Mouse (Mus musculus) cerebellum, adult 2 months (tissue): Measurements from ENCODE around the gene Baiap2l1. TPM values are rescaled to one million over a fixed set of nuclear protein-coding genes. Genes with fewer than 3 reads are reported as not detected.
A peak's percentile ranks its signal among the peaks of the same experiment; 100 is the strongest.

Experiments
- DNase-seq, 2 experiments: peaks; one replicate each; pipeline ENCODE4 v3.0.0; 2021
- H3K27ac ChIP-seq: fragments of 200-500 bp; 2 replicates; pipeline ENCODE4 v1.5.1; 2012; ENCODE audit warnings: low read length, control low read depth, inconsistent platforms; ENCODE audit not compliant: insufficient read depth
- H3K27me3 ChIP-seq: fragments of 200-500 bp; 2 replicates; pipeline ENCODE4 v1.6.1; 2012; ENCODE audit warnings: inconsistent platforms, mild to moderate bottlenecking, low read length, moderate library complexity; ENCODE audit not compliant: control insufficient read depth, insufficient read depth
- H3K4me1 ChIP-seq: fragments of 200-500 bp; 2 replicates; pipeline ENCODE4 v1.6.1; 2011; ENCODE audit warnings: low read length; ENCODE audit not compliant: control insufficient read depth, insufficient read depth
- H3K4me3 ChIP-seq: fragments of 200-500 bp; replicated peaks from 2 replicates; pipeline ENCODE3; 2011; ENCODE audit warnings: mild to moderate bottlenecking, low read depth, low read length, control low read depth; ENCODE audit not compliant: insufficient read depth
- CTCF ChIP-seq: fragments of 200-500 bp; IDR thresholded peaks from 2 replicates; pipeline ENCODE4 v1.5.1; 2011; ENCODE audit warnings: low read depth, mild to moderate bottlenecking, control low read depth, low read length, moderate library complexity, borderline replicate concordance; ENCODE audit not compliant: insufficient read depth
- POLR2A ChIP-seq: fragments of 200-500 bp; IDR thresholded peaks from 2 replicates; pipeline ENCODE4 v1.6.1; 2011; ENCODE audit warnings: low read length, control low read depth, borderline replicate concordance; ENCODE audit not compliant: insufficient read depth
- WGBS: fragments of 180-500 bp; shearing (Covaris S2); methylation state at CpG from one replicate; pipeline ENCODE4 v1.1.7; 2018; 5-methylcytosine and 5-hydroxymethylcytosine counted together
- polyA plus RNA-seq: library from polyadenylated mRNA; depleted of rRNA; stranded (reverse); fragments of >200 nt; gene quantifications from 2 replicates; pipeline ENCODE4 v1.2.3, GENCODE M21; 2012

Baiap2l1 gene
- polyA plus RNA-seq, 1 experiment: 0.34 TPM

GRCm38 (mm10) chr5:144360346-144360745 lies 2.4 kb upstream of the Baiap2l1 start:
- H3K27ac ChIP-seq: no peak overlapping the region
- TF ChIP-seq POLR2A (no peak), CTCF (no peak)
- peak; percentile 12 to 62 for DNase-seq
- H3K27me3 ChIP-seq: no peaks in the 10 kb centered on the region
- WGBS: 7% methylated on average over 6 of the region's 6 CpGs
- H3K4me3 ChIP-seq: no peak overlapping the region
- H3K4me1 ChIP-seq: no peaks in the 10 kb centered on the region

- Histone ChIP-seq H3K4me3 (no peak overlapping the region), H3K4me1 (no peaks in the 10 kb centered on the region), H3K27me3 (no peaks in the 10 kb centered on the region), H3K27ac (no peak overlapping the region)
- TF ChIP-seq POLR2A (no peak), CTCF (no peak)
- WGBS: 87% methylated on average over 6 of the region's 6 CpGs
- no peak for DNase-seq
These were observed 2.0 kb upstream of the Baiap2l1 start for GRCm38 (mm10) chr5:144359886-144360285.

DNA sequence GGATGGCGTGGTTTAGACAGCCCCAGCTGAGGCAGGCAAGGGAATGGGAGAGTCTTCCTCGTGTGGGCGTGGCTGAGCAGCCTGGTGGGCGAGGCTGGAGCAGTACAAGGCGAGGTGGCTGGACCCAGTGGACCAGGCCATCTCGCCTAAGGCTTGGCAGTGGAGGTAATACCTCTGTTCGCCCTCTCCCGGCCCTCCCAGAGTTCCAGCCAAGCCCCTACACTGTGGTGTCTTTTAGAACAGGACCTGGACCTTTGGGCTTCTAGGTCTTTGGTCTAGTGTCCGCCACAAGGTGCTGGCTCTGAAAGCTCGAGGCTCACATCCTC lies 643 bp upstream of the Baiap2l1 start:
- Histone ChIP-seq H3K4me1 (no peaks in the 10 kb centered on the region), H3K4me3 (peak overlapping the region; percentile 54), H3K27ac (no peak overlapping the region), H3K27me3 (no peaks in the 10 kb centered on the region)
- no peak for DNase-seq
- TF ChIP-seq POLR2A (no peak), CTCF (no peak)
- WGBS: 22% methylated on average over 10 of the region's 10 CpGs

DNA sequence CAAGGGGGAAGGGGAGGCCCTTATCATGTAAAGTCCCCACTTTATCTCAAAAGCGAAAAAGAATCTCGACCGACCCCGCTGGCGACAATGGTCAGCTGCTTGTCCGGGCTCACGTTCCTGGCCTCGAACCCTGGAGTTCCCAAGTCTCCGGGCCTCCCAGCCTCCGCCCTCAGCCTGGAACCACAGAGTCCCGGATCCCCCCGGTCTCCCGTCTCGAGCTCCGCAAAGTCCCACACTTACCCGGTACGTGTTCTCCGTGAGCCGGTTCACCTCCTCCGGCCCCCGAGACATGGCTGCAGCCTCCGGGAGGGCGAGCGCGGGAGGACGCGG lies 396 bp downstream of the Baiap2l1 start:
- no peaks in the 10 kb centered on the region for H3K4me1 ChIP-seq
- no peak for TF ChIP-seq CTCF
- no peak for TF ChIP-seq POLR2A
- H3K4me3 ChIP-seq: peak overlapping the region; percentile 54
- no peaks in the 10 kb centered on the region for H3K27me3 ChIP-seq
- WGBS: under 1% methylated on average over 27 of the region's 27 CpGs
- no peak overlapping the region for H3K27ac ChIP-seq
- peak in 1 of 2 experiments; percentile 31 for DNase-seq

DNA sequence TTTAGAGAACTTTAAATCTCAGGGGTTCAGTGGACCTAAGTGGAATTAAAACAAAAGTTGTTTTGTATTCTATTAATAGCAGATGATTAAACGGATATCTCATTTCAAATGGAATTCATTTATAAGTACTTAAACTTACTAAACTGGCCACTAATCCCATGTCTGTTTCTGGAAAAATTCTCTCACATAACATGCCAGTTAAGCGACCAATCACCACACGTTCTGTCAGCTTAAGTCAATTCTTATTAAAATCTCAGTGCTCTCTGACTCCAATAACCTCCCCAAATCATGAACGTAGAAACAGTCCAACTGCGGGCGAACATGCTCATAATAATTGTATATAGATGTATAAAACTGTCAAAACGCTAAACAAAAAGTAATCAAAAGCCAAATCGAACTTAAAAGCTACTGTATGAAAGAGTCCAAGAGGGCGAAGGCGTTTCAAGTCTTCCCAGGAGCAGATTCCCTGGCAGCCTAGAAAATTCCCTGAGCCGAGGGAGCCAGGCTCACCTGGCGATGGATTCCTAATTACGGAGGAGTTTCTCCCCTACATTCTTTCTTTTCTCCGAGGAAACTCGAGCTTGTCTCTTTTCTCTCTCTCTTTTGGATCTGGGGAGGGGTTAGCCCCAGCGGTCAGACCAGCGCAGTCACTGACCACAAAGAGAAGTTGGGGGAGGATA lies 996 bp downstream of the Baiap2l1 start:
- DNase-seq: no peak
- Histone ChIP-seq H3K27me3 (no peaks in the 10 kb centered on the region), H3K27ac (no peak overlapping the region), H3K4me3 (peak overlapping the region; percentile 54), H3K4me1 (no peaks in the 10 kb centered on the region)
- WGBS: 28% methylated on average over 17 of the region's 17 CpGs
- TF ChIP-seq CTCF (no peak), POLR2A (no peak)

DNA sequence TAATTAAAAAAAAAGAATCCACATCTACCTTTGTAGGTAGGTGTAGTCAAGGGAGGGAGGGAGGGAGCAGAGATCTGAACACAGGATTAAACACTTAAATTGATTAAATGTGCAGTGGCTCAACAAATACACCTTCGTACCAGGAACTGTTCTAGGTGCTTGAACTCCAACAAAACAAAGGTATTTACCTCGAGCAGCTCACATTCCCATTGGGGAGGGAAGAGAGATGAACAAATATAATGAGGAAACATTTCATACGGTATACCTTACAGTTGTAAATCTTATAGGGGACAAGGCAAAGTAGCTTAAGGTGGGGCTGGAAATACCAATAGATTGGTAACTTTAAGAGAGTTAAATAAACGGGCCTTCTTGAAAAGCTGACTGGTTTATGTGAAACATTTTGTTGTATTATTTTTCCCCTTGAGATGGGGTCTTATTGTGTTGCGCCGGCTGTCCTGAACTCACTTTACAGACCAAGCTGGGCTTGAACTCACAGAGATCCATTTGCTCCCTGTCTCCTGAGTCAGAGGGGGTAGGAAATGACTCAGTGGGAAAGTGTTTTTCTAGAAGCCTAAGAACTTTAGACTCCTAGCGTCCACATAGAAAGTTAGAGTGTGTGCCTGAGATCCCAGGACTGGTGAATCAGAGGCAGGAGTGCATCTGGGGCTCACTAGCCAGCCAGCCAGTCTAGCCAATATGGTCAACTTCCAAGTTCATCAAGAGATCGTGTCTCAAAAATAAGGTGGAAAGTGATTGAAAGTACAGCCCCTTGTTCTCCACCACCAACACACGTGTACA lies 5.5 kb downstream of the Baiap2l1 start:
- Histone ChIP-seq H3K4me1 (no peaks in the 10 kb centered on the region), H3K27me3 (no peaks in the 10 kb centered on the region), H3K27ac (no peak overlapping the region), H3K4me3 (no peak overlapping the region)
- TF ChIP-seq POLR2A (no peak), CTCF (no peak)
- DNase-seq: no peak
- 87% methylated on average over 9 of the region's 9 CpGs for WGBS

DNA sequence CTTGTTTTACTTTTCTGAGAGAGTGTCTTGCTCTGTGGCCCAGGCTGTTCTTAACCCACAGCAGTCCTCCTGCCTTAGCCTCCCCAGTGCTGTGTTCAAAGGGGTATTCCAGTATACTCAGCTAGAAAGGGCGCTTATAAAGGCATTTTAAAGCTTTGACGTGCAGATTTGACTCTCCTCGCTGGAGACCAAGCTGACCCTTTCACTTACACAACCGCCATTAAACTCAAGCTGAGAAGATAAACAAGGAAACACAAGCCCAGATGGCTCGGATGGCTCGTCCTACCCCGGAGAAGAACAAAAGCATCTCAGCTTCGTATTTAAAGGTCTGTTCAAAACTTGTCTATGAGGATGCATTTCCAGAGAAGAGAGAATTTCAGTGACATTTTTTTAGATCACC lies 6.7 kb downstream of the Baiap2l1 start:
- H3K27me3 ChIP-seq: no peaks in the 10 kb centered on the region
- H3K27ac ChIP-seq: no peak overlapping the region
- DNase-seq: no peak
- no peaks in the 10 kb centered on the region for H3K4me1 ChIP-seq
- H3K4me3 ChIP-seq: no peak overlapping the region
- TF ChIP-seq POLR2A (no peak), CTCF (no peak)
- 33% methylated on average over 8 of the region's 8 CpGs for WGBS

GRCm38 (mm10) chr5:144344592-144344991 lies 13.3 kb downstream of the Baiap2l1 start:
- Histone ChIP-seq H3K27ac (no peak overlapping the region), H3K4me1 (no peaks in the 10 kb centered on the region), H3K27me3 (no peaks in the 10 kb centered on the region), H3K4me3 (no peak overlapping the region)
- 80% methylated on average over 6 of the region's 6 CpGs for WGBS
- DNase-seq: no peak
- no peak for TF ChIP-seq CTCF
- no peak for TF ChIP-seq POLR2A
